Mouse (Mus musculus): ENCODE measurements around the gene Bard1. TPM values are rescaled to one million over a fixed set of nuclear protein-coding genes. Genes with fewer than 3 reads are reported as not detected.

Bard1 gene
- polyA plus RNA-seq, 1 experiment from 2014 or later = 1.3 TPM

DNA sequence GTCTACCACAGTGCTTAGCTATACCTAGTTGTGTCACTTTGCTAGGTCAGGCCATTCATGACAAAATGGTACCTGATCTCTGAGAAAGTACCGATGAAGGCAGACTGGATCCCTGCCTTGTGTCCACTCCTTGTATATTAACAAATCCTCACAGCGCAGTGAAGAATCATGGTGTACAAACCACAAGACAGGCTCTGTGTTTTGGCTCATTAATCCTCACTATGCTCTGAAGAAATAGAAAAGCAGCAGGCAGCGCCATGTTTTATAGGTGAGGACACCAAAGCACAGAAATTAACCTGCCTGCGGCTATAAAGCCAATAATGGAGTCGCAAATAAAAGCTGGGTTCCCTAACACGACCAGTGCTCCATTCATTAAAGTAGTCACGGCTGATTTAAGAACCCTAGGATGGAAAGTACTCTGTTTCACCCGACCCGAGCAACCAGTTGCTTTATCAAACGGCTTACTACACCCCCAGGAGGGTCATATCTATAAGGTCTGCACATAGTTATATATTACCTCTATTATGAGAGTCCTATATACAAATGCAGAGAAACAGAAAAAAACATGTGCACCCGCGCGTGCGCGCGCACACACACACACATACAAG is 39.0 kb downstream of the Bard1 start:
- no peak overlapping the region for H3K9ac ChIP-seq (ENCODE audit: low read length)
- H3K4me3 ChIP-seq (replicated peaks; ENCODE audit: low read length) = no peak overlapping the region
- 94% methylated on average over 16 of the region's 16 CpGs for WGBS
- no peak for ATAC-seq (ENCODE audit: insufficient read depth, low FRiP score)
- no peaks in the 10 kb centered on the region for H3K27me3 ChIP-seq (ENCODE audit: control insufficient read depth, insufficient read depth, low read length)
- no peaks in the 10 kb centered on the region for H3K9me3 ChIP-seq (replicated peaks; ENCODE audit: control insufficient read depth, low read length)
- H3K27ac ChIP-seq (ENCODE audit: low read length) = no peak overlapping the region
- no peaks in the 10 kb centered on the region for H3K4me1 ChIP-seq (ENCODE audit: control insufficient read depth, insufficient read depth, low read length)
- H3K36me3 ChIP-seq (ENCODE audit: control insufficient read depth, insufficient read depth, low read length) = no peaks in the 10 kb centered on the region
- no peak overlapping the region for H3K4me2 ChIP-seq (ENCODE audit: low read depth, low read length)

DNA sequence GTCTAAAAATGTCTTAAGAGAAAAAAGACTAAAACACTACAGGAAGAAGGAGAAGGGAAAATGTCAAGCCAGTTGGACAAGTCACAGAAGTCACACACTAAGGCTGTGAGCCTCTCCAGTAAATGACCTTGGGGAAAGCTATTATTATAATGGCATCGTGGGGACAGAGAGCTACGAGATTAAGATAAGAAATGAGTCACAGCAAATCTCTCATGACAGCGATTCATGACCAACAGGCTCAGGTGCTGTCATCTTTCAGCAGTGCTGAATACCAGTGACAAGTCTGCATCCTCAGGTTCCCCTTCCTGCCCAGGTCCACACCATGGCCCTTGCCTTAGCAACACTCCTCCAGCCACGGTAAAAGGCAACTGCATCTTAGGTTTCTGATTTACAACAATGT is 46.8 kb downstream of the Bard1 start:
- 52% methylated on average over 4 of the region's 4 CpGs for WGBS
- Histone ChIP-seq H3K4me3 (replicated peaks; ENCODE audit: low read length) (no peak overlapping the region), H3K4me1 (ENCODE audit: control insufficient read depth, insufficient read depth, low read length) (no peaks in the 10 kb centered on the region), H3K4me2 (ENCODE audit: low read depth, low read length) (no peak overlapping the region), H3K9ac (ENCODE audit: low read length) (no peak overlapping the region), H3K27me3 (ENCODE audit: control insufficient read depth, insufficient read depth, low read length) (no peaks in the 10 kb centered on the region), H3K9me3 (replicated peaks; ENCODE audit: control insufficient read depth, low read length) (no peaks in the 10 kb centered on the region), H3K27ac (ENCODE audit: low read length) (no peak overlapping the region), H3K36me3 (ENCODE audit: control insufficient read depth, insufficient read depth, low read length) (no peaks in the 10 kb centered on the region)
- no peak for ATAC-seq (ENCODE audit: insufficient read depth, low FRiP score)

DNA sequence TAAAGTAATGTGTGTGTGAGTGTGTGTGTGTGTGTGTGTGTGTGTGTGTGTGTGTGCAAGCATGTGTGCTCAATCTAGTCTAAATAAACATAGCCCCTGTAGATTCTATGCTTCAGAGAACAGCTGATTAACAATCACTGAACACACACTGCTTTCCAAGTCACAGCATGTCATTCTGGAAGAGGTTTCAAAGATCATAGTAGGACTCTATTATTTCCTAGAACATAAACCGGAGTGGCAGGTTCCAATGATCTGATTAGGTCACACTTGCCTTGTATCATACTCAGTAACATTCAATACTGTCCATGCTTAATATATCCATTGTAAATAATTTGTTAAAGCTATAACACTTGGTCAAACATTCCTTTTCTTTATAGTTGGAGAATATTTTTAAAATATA is 47.5 kb downstream of the Bard1 start:
- H3K9ac ChIP-seq (ENCODE audit: low read length) = no peak overlapping the region
- no peak overlapping the region for H3K4me2 ChIP-seq (ENCODE audit: low read depth, low read length)
- H3K9me3 ChIP-seq (replicated peaks; ENCODE audit: control insufficient read depth, low read length) = no peaks in the 10 kb centered on the region
- no peak overlapping the region for H3K4me3 ChIP-seq (replicated peaks; ENCODE audit: low read length)
- H3K36me3 ChIP-seq (ENCODE audit: control insufficient read depth, insufficient read depth, low read length) = no peaks in the 10 kb centered on the region
- no peak for ATAC-seq (ENCODE audit: insufficient read depth, low FRiP score)
- H3K27me3 ChIP-seq (ENCODE audit: control insufficient read depth, insufficient read depth, low read length) = no peaks in the 10 kb centered on the region
- 58% methylated on average over 1 of the region's 1 CpGs for WGBS
- no peaks in the 10 kb centered on the region for H3K4me1 ChIP-seq (ENCODE audit: control insufficient read depth, insufficient read depth, low read length)
- no peak overlapping the region for H3K27ac ChIP-seq (ENCODE audit: low read length)

DNA sequence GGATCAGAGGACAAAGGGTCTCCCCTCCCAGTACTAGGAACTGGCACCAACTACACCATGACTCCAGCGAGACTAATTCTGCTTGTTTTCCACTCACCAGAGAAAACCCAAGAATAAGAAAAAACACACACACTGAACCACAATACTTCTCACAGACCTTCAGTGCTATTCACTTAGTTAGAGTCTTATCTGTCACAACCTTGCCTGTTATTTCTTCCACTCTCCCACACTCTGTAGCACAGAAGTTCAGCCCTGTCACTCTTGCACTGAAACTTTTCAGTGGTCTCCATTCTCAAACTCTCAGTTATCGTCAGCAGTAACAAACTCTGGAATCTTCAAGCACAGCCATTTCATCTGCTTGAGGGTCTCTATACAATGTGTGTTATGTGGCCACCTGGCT is 50.2 kb downstream of the Bard1 start:
- Histone ChIP-seq H3K36me3 (ENCODE audit: control insufficient read depth, insufficient read depth, low read length) (no peaks in the 10 kb centered on the region), H3K27ac (ENCODE audit: low read length) (no peak overlapping the region), H3K4me1 (ENCODE audit: control insufficient read depth, insufficient read depth, low read length) (no peaks in the 10 kb centered on the region), H3K9me3 (replicated peaks; ENCODE audit: control insufficient read depth, low read length) (no peaks in the 10 kb centered on the region), H3K4me3 (replicated peaks; ENCODE audit: low read length) (no peak overlapping the region), H3K9ac (ENCODE audit: low read length) (no peak overlapping the region), H3K4me2 (ENCODE audit: low read depth, low read length) (no peak overlapping the region), H3K27me3 (ENCODE audit: control insufficient read depth, insufficient read depth, low read length) (no peaks in the 10 kb centered on the region)
- no peak for ATAC-seq (ENCODE audit: insufficient read depth, low FRiP score)
- 86% methylated on average over 2 of the region's 2 CpGs for WGBS

DNA sequence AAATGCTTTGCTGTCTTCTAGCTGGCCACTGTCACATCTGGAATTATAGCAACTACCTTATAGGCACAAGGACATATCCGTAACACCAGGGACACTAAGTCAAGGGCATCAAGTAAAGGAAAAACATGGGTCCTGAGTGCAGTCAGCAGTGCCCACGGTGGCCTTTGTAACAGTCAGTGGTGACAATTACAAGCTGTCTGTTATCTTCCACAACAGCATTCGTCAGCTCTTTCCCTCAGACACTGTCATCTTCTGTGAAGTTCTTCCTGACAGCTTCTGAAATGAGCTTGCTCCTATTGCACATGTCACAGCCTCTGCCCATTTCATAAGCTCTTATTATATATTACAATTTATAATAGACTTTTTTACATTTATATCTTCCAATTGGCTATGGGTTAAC is 50.7 kb downstream of the Bard1 start:
- H3K27ac ChIP-seq (ENCODE audit: low read length) = no peak overlapping the region
- H3K4me1 ChIP-seq (ENCODE audit: control insufficient read depth, insufficient read depth, low read length) = no peaks in the 10 kb centered on the region
- H3K4me3 ChIP-seq (replicated peaks; ENCODE audit: low read length) = no peak overlapping the region
- no peaks in the 10 kb centered on the region for H3K36me3 ChIP-seq (ENCODE audit: control insufficient read depth, insufficient read depth, low read length)
- H3K9me3 ChIP-seq (replicated peaks; ENCODE audit: control insufficient read depth, low read length) = no peaks in the 10 kb centered on the region
- no peaks in the 10 kb centered on the region for H3K27me3 ChIP-seq (ENCODE audit: control insufficient read depth, insufficient read depth, low read length)
- WGBS = 90% methylated on average over 3 of the region's 3 CpGs
- H3K9ac ChIP-seq (ENCODE audit: low read length) = no peak overlapping the region
- no peak for ATAC-seq (ENCODE audit: insufficient read depth, low FRiP score)
- H3K4me2 ChIP-seq (ENCODE audit: low read depth, low read length) = no peak overlapping the region

DNA sequence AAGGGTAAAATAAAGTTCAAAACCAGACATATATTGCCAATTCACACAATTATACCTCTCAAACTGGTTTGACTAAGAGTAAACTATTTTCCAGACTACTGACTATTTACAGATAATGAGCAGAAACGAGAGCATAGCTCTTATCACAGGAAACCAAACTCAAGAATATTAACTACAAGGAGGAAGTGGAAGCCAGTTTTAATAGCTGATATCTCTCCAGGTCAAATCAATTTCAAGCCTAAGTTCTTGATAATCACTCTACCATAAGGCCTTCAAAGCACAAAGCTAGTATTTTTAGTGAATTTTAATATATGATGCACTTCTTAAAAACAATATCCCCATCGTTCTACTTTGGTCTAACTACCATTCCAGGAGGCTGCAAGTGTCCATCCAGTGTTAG is 57.8 kb downstream of the Bard1 start:
- WGBS = 70% methylated on average over 2 of the region's 2 CpGs
- ATAC-seq (ENCODE audit: insufficient read depth, low FRiP score) = no peak
- Histone ChIP-seq H3K27me3 (ENCODE audit: control insufficient read depth, insufficient read depth, low read length) (no peaks in the 10 kb centered on the region), H3K4me3 (replicated peaks; ENCODE audit: low read length) (no peak overlapping the region), H3K9ac (ENCODE audit: low read length) (no peak overlapping the region), H3K9me3 (replicated peaks; ENCODE audit: control insufficient read depth, low read length) (no peaks in the 10 kb centered on the region), H3K4me1 (ENCODE audit: control insufficient read depth, insufficient read depth, low read length) (no peaks in the 10 kb centered on the region), H3K27ac (ENCODE audit: low read length) (no peak overlapping the region), H3K4me2 (ENCODE audit: low read depth, low read length) (no peak overlapping the region), H3K36me3 (ENCODE audit: control insufficient read depth, insufficient read depth, low read length) (no peaks in the 10 kb centered on the region)

DNA sequence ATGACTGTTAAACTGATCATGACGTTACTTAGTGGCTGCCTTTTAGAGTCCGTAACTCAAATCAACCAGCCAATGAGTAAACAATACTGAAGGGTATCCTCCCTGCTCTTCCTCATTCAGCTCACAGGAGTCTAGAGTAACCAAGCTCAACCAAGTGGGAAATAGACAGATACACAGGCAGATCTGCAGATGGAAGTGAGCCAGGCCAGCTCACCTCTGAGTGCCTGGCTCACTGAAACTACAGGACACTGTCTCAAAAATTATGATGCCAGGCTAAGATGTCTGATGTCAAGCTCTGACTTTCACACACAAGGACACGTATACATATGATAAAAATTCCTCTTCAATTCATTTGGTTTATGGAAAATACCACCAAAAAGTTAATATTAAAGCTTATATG is 59.0 kb downstream of the Bard1 start:
- H3K4me1 ChIP-seq (ENCODE audit: control insufficient read depth, insufficient read depth, low read length) = no peaks in the 10 kb centered on the region
- H3K4me2 ChIP-seq (ENCODE audit: low read depth, low read length) = no peak overlapping the region
- H3K27me3 ChIP-seq (ENCODE audit: control insufficient read depth, insufficient read depth, low read length) = no peaks in the 10 kb centered on the region
- no peak overlapping the region for H3K9ac ChIP-seq (ENCODE audit: low read length)
- H3K9me3 ChIP-seq (replicated peaks; ENCODE audit: control insufficient read depth, low read length) = no peaks in the 10 kb centered on the region
- no peaks in the 10 kb centered on the region for H3K36me3 ChIP-seq (ENCODE audit: control insufficient read depth, insufficient read depth, low read length)
- H3K27ac ChIP-seq (ENCODE audit: low read length) = no peak overlapping the region
- no peak overlapping the region for H3K4me3 ChIP-seq (replicated peaks; ENCODE audit: low read length)
- 80% methylated on average over 3 of the region's 3 CpGs for WGBS
- ATAC-seq (ENCODE audit: insufficient read depth, low FRiP score) = no peak

DNA sequence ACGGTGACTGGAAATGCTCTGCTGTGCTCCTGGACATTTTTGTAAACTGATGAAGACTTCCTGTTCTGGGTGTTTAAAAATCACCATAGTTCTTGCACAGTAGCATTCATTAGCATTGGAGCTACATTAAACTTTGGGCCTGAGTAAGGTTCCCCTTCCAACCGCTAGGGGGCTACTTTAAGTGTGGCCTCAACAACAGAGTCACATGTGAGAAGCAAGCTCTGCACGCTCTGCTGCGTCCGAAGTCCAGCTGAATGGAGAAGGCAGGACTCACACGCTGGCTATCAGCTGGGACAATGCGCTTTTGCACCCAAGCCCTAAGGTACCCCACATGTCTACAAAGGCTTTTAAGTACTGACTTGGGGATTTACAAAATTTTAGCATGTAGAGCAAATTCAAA is 65.9 kb downstream of the Bard1 start:
- ATAC-seq (ENCODE audit: insufficient read depth, low FRiP score) = no peak
- WGBS = 68% methylated on average over 7 of the region's 7 CpGs
- Histone ChIP-seq H3K27me3 (ENCODE audit: control insufficient read depth, insufficient read depth, low read length) (no peaks in the 10 kb centered on the region), H3K4me3 (replicated peaks; ENCODE audit: low read length) (no peak overlapping the region), H3K9me3 (replicated peaks; ENCODE audit: control insufficient read depth, low read length) (no peaks in the 10 kb centered on the region), H3K9ac (ENCODE audit: low read length) (no peak overlapping the region), H3K4me2 (ENCODE audit: low read depth, low read length) (no peak overlapping the region), H3K27ac (ENCODE audit: low read length) (no peak overlapping the region), H3K4me1 (ENCODE audit: control insufficient read depth, insufficient read depth, low read length) (no peaks in the 10 kb centered on the region), H3K36me3 (ENCODE audit: control insufficient read depth, insufficient read depth, low read length) (no peaks in the 10 kb centered on the region)

DNA sequence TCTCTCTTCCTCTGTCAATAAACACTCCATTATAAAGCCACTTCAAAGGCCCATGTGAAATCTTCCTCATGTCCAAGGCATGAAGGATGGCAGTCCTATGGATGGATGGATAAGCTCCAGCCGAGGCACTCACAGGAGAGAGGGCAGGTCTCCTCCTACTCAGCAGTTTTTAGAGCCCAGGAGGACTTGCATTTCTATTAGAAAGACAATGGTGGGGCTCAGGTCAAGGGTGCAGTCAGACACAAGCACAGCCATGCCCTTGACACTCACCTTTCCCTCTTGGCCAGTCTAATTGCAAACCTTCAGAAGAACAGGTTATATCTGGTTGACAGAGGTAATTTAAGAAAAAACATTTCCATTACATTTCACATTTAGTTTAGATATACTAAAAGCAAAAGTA is 67.4 kb downstream of the Bard1 start:
- Histone ChIP-seq H3K4me2 (ENCODE audit: low read depth, low read length) (no peak overlapping the region), H3K27me3 (ENCODE audit: control insufficient read depth, insufficient read depth, low read length) (no peaks in the 10 kb centered on the region), H3K9me3 (replicated peaks; ENCODE audit: control insufficient read depth, low read length) (no peaks in the 10 kb centered on the region), H3K9ac (ENCODE audit: low read length) (no peak overlapping the region), H3K27ac (ENCODE audit: low read length) (no peak overlapping the region), H3K4me1 (ENCODE audit: control insufficient read depth, insufficient read depth, low read length) (no peaks in the 10 kb centered on the region), H3K4me3 (replicated peaks; ENCODE audit: low read length) (no peak overlapping the region), H3K36me3 (ENCODE audit: control insufficient read depth, insufficient read depth, low read length) (no peaks in the 10 kb centered on the region)
- 38% methylated on average over 1 of the region's 1 CpGs for WGBS
- ATAC-seq (ENCODE audit: insufficient read depth, low FRiP score) = no peak

DNA sequence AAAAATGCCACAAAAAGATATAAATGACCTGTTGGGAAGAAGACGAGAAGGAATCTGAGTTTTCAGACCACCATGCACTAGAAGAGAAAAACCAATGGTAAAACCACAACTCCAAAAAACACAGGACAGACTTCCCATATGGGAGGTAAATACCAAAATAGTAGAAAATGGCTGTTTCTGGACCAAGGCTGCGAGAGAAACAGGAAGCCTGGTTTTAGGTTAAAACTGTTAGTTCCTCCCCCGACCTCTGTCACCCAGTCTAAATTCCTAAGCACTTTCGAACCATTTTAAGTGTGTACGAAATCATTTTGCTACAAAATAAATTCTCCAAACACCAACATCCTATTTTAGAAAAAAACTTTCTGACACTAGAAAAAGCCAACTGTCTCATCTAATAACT is 80.2 kb downstream of the Bard1 start:
- H3K9me3 ChIP-seq (replicated peaks; ENCODE audit: control insufficient read depth, low read length) = no peaks in the 10 kb centered on the region
- WGBS = 78% methylated on average over 5 of the region's 5 CpGs
- no peaks in the 10 kb centered on the region for H3K4me1 ChIP-seq (ENCODE audit: control insufficient read depth, insufficient read depth, low read length)
- H3K9ac ChIP-seq (ENCODE audit: low read length) = no peak overlapping the region
- no peak overlapping the region for H3K4me3 ChIP-seq (replicated peaks; ENCODE audit: low read length)
- no peak overlapping the region for H3K4me2 ChIP-seq (ENCODE audit: low read depth, low read length)
- H3K27me3 ChIP-seq (ENCODE audit: control insufficient read depth, insufficient read depth, low read length) = no peaks in the 10 kb centered on the region
- H3K27ac ChIP-seq (ENCODE audit: low read length) = no peak overlapping the region
- no peak for ATAC-seq (ENCODE audit: insufficient read depth, low FRiP score)
- no peaks in the 10 kb centered on the region for H3K36me3 ChIP-seq (ENCODE audit: control insufficient read depth, insufficient read depth, low read length)
